Mouse (Mus musculus): ENCODE data around the gene Zfr. TPM values are rescaled to one million over a fixed set of nuclear protein-coding genes. Genes with fewer than 3 reads are reported as not detected.

Gene Zfr
- polyA plus RNA-seq, 1 experiment from 2014 or later: 136 TPM

DNA sequence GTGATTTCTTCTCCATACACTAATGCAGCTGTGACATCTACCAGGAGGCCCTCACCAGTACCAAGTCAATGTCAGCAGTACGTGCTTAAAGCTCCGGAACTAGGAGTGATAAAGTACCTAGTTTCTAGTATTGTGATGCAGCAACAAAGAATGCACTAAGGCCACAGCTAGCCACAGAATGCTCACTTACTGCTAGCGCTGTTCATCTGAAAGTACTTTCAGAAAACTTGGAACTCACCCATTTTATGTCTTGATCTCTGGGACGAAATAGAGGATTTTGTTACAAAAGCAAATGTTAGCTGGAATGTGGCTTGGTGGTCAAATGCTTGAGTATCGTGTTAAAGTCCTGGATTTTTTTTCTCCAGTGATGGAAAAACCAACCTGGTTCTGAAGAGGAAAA lies 30.0 kb upstream of the Zfr start:
- Histone ChIP-seq H3K36me3 (ENCODE audit: control insufficient read depth, insufficient read depth, low read length) (no peaks in the 10 kb centered on the region), H3K9me3 (ENCODE audit: control insufficient read depth, low read length) (no peaks in the 10 kb centered on the region), H3K4me3 (ENCODE audit: low read depth, low read length) (no peak overlapping the region), H3K27ac (ENCODE audit: low read depth, low read length) (no peak overlapping the region), H3K9ac (ENCODE audit: low read length) (no peak overlapping the region), H3K4me2 (ENCODE audit: low read depth, low read length, severe bottlenecking) (no peak overlapping the region), H3K4me1 (replicated peaks; ENCODE audit: control insufficient read depth, insufficient read depth, low read length) (no peaks in the 10 kb centered on the region), H3K27me3 (ENCODE audit: control insufficient read depth, insufficient read depth, low read length) (no peaks in the 10 kb centered on the region)
- ATAC-seq (replicated peaks; ENCODE audit: low FRiP score) (no peak), DNase-seq (ENCODE audit: low spot score) (no peak)
- WGBS: 84% methylated on average over 5 of the region's 5 CpGs

DNA sequence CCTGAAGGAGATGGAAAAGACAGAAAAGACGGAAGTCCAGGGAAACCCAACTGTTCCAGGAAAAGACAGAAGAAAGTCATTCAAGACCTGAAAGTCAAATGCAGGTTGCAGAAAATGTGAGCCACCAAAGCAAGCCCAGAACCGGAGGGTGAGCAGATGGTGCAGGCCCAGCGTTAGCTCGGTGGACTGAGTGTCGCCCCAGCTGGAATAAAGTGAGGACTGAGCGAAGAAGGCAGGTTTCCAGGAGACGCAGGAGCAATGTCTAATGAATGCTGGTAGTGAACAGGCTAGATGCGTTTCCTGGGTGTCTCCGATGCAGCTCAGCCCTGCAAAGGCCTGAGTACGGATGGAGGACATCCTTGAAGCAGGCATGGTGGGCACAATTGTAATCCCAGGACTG lies 29.5 kb upstream of the Zfr start:
- Histone ChIP-seq H3K27me3 (ENCODE audit: control insufficient read depth, insufficient read depth, low read length) (no peaks in the 10 kb centered on the region), H3K9me3 (ENCODE audit: control insufficient read depth, low read length) (no peaks in the 10 kb centered on the region), H3K4me2 (ENCODE audit: low read depth, low read length, severe bottlenecking) (no peak overlapping the region), H3K4me1 (replicated peaks; ENCODE audit: control insufficient read depth, insufficient read depth, low read length) (no peaks in the 10 kb centered on the region), H3K27ac (ENCODE audit: low read depth, low read length) (no peak overlapping the region), H3K36me3 (ENCODE audit: control insufficient read depth, insufficient read depth, low read length) (no peaks in the 10 kb centered on the region), H3K4me3 (ENCODE audit: low read depth, low read length) (no peak overlapping the region), H3K9ac (ENCODE audit: low read length) (no peak overlapping the region)
- ATAC-seq (replicated peaks; ENCODE audit: low FRiP score) (no peak), DNase-seq (ENCODE audit: low spot score) (no peak)
- 89% methylated on average over 10 of the region's 10 CpGs for WGBS

DNA sequence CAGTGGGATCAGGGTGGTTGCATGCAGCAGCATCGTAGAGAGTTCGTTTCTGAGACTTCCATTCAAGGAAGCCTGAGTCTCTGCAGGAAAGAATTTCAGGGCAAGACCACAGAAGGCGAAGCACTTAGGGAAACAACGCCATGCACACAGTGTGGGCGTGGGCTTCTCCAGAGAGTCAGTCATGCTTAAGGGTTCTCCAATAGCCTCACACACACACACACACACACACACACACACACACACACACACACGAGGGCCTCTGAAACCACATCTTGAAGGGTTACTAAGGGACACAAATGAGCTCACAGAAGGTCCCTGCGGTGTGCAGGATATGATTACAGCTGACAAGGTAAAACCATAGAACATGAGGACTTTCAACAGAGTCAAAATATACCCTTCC lies 27.5 kb upstream of the Zfr start:
- ATAC-seq (replicated peaks; ENCODE audit: low FRiP score) (no peak), DNase-seq (ENCODE audit: low spot score) (no peak)
- no peak overlapping the region for H3K4me2 ChIP-seq (ENCODE audit: low read depth, low read length, severe bottlenecking)
- H3K4me3 ChIP-seq (ENCODE audit: low read depth, low read length): no peak overlapping the region
- H3K27me3 ChIP-seq (ENCODE audit: control insufficient read depth, insufficient read depth, low read length): no peaks in the 10 kb centered on the region
- H3K36me3 ChIP-seq (ENCODE audit: control insufficient read depth, insufficient read depth, low read length): no peaks in the 10 kb centered on the region
- H3K4me1 ChIP-seq (replicated peaks; ENCODE audit: control insufficient read depth, insufficient read depth, low read length): no peaks in the 10 kb centered on the region
- WGBS: 77% methylated on average over 7 of the region's 7 CpGs
- H3K9ac ChIP-seq (ENCODE audit: low read length): no peak overlapping the region
- H3K27ac ChIP-seq (ENCODE audit: low read depth, low read length): no peak overlapping the region
- H3K9me3 ChIP-seq (ENCODE audit: control insufficient read depth, low read length): no peaks in the 10 kb centered on the region

DNA sequence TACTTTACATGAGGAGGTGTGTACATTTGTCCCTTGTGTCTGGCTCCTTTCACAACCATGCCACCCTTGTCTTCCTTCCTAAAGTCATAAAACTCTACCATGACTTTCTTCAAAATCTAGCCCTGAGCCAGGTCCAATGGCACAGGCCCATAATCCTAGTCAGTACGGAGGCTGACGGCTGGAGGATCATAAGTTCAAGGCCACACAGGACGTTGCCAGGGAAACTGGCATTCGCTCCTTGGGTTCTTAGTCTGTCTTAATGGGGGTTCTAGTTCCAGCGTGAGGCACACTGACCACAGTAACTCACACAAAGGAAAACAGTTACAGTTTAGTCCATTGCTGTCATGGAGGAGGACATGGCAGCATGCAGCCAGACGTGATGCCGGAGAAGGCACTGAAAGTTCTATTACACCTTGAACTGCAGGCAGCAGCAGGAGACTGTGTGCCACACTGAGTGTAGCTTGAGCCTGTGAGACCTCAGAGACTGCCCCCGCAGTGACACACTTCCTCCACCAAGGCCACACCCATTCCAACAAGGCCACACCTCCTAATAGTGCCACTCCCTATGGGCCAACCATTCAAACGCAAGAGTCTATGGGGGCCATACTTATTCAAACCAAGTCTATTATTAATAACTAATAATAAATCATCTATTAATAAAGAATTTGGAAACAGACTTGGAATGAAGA lies 26.5 kb upstream of the Zfr start:
- WGBS: 88% methylated on average over 9 of the region's 9 CpGs
- no peaks in the 10 kb centered on the region for H3K9me3 ChIP-seq (ENCODE audit: control insufficient read depth, low read length)
- no peak for DNase-seq (ENCODE audit: low spot score)

DNA sequence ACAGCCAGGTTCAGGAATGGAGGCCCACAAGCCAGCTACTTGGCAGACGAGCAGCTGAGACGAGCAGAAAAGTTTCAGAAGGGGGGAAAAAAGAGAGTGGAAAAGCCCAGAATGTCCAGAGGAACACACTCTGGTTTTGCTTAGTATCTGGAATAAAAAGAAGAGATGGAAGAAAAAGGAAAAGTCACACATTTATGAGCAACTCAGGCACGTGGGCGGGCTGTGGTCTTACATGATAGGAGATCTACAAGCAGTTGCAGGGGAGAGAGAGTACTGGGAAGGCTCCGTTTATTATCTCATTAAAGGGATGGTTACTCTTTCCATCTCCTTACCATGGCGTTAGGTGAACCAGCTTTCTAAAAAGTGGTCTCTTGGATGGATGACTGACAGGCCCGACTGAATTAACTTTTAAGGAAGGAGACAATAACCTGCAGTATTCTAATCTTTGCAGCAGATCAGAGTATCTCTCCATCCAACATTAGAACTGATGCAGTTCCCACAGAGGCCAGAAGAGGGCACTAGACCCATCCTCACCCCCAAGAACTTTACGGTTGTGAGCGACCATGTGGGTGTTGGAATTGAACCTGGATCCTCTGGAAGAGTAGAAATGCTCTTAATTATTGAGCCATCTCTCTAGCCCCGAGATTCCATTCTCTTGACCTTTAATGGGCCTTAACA lies 25.7 kb upstream of the Zfr start:
- WGBS: 64% methylated on average over 10 of the region's 10 CpGs
- Histone ChIP-seq H3K4me2 (ENCODE audit: low read depth, low read length, severe bottlenecking) (no peak overlapping the region), H3K36me3 (ENCODE audit: control insufficient read depth, insufficient read depth, low read length) (no peaks in the 10 kb centered on the region), H3K27me3 (ENCODE audit: control insufficient read depth, insufficient read depth, low read length) (no peaks in the 10 kb centered on the region), H3K4me3 (ENCODE audit: low read depth, low read length) (no peak overlapping the region), H3K9ac (ENCODE audit: low read length) (no peak overlapping the region), H3K27ac (ENCODE audit: low read depth, low read length) (no peak overlapping the region), H3K9me3 (ENCODE audit: control insufficient read depth, low read length) (no peaks in the 10 kb centered on the region), H3K4me1 (replicated peaks; ENCODE audit: control insufficient read depth, insufficient read depth, low read length) (no peaks in the 10 kb centered on the region)
- DNase-seq (ENCODE audit: low spot score) (peak; percentile 56), ATAC-seq (replicated peaks; ENCODE audit: low FRiP score) (no peak)

More for the DNA sequence above, 26.5 kb upstream of the Zfr start:
- ATAC-seq (replicated peaks; ENCODE audit: low FRiP score): no peak
- H3K4me1 ChIP-seq (replicated peaks; ENCODE audit: control insufficient read depth, insufficient read depth, low read length): no peaks in the 10 kb centered on the region
- H3K27ac ChIP-seq (ENCODE audit: low read depth, low read length): no peak overlapping the region
- no peak overlapping the region for H3K4me3 ChIP-seq (ENCODE audit: low read depth, low read length)
- H3K27me3 ChIP-seq (ENCODE audit: control insufficient read depth, insufficient read depth, low read length): no peaks in the 10 kb centered on the region
- no peak overlapping the region for H3K4me2 ChIP-seq (ENCODE audit: low read depth, low read length, severe bottlenecking)
- H3K36me3 ChIP-seq (ENCODE audit: control insufficient read depth, insufficient read depth, low read length): no peaks in the 10 kb centered on the region
- H3K9ac ChIP-seq (ENCODE audit: low read length): no peak overlapping the region

DNA sequence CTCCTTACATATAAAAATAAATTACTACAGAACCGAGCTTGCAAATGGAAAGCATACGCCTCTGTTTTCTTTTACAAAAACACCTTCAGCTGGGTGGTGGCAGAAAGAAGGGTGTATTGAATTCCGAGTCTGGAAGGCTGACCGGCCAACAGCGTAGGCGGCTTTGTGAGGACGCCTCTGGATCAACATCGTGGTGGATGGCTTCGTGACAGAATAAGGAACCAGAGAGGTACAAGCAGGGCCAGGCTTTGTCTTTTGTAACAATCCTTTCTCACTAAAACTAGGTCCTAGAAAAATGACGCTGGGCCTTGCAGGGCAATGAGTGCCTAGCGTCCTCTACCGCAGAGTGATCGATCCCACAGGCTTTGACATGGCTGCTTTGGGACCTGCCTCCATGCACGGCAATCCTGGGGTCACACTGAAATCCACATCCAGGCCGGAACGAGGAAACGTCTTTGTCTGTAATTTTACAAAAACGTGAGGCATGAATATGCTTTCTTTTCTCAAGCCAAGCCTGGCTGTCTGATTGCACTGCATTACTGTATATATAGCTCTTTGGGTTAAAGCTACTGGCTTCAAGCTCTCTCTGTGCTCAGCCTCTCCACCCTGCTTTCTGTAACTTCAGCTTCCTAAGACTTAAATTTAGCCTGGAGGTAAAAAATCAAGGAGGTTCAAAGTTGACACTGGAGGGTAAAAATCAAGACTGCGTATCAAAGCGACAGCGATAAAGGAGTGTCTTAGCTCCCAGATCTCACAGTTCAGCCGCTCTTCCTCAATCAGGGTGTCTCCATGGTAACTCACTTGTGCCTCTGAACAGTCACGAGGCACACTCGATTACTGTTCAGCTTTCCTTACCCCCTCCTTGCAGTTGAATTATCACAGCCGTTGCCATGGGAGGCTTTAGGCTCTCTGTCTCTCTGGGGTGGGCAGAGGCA lies 24.3 kb upstream of the Zfr start:
- DNase-seq (ENCODE audit: low spot score): no peak
- H3K4me3 ChIP-seq (ENCODE audit: low read depth, low read length): no peak overlapping the region

DNA sequence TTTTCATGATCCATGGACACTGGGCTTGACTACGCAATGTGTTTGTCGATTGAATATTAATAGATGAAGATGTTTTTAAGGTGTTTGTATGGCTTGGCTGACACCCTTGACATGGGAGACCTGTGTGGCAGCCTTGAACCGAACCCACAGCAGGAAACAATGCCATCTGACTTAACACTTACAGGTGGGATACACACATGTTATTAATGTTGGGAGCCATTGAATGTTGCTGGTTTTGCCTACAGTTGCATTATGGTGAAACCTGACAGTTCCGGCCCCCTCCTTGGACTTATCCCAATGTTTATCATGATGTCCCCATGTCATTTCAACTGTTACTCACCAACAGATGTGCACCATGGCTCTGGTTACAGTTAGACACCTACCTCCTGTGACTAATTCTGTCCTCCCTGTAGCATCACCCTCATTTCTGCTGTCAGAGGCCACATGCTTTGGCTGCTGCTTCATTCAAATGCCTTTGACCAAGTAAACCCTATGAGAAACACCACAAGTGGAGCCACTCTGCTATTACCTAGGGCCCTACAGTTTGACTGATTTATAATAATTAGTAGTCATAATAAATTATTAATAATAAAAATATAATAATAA lies 23.6 kb upstream of the Zfr start:
- no peak overlapping the region for H3K27ac ChIP-seq (ENCODE audit: low read depth, low read length)
- WGBS: 87% methylated on average over 4 of the region's 4 CpGs
- H3K27me3 ChIP-seq (ENCODE audit: control insufficient read depth, insufficient read depth, low read length): no peaks in the 10 kb centered on the region
- ATAC-seq (replicated peaks; ENCODE audit: low FRiP score): no peak
- H3K9ac ChIP-seq (ENCODE audit: low read length): no peak overlapping the region
- no peak overlapping the region for H3K4me2 ChIP-seq (ENCODE audit: low read depth, low read length, severe bottlenecking)
- no peaks in the 10 kb centered on the region; the same call in 1 of the 2 replicates for H3K9me3 ChIP-seq (ENCODE audit: control insufficient read depth, low read length)
- no peak overlapping the region for H3K4me3 ChIP-seq (ENCODE audit: low read depth, low read length)
- no peaks in the 10 kb centered on the region for H3K36me3 ChIP-seq (ENCODE audit: control insufficient read depth, insufficient read depth, low read length)
- DNase-seq (ENCODE audit: low spot score): no peak
- H3K4me1 ChIP-seq (replicated peaks; ENCODE audit: control insufficient read depth, insufficient read depth, low read length): no peaks in the 10 kb centered on the region

More for the DNA sequence above, 24.3 kb upstream of the Zfr start:
- Histone ChIP-seq H3K36me3 (ENCODE audit: control insufficient read depth, insufficient read depth, low read length) (no peaks in the 10 kb centered on the region), H3K4me2 (ENCODE audit: low read depth, low read length, severe bottlenecking) (no peak overlapping the region), H3K4me1 (replicated peaks; ENCODE audit: control insufficient read depth, insufficient read depth, low read length) (no peaks in the 10 kb centered on the region), H3K27me3 (ENCODE audit: control insufficient read depth, insufficient read depth, low read length) (no peaks in the 10 kb centered on the region), H3K9ac (ENCODE audit: low read length) (no peak overlapping the region), H3K9me3 (ENCODE audit: control insufficient read depth, low read length) (no peaks in the 10 kb centered on the region; the same call in 1 of the 2 replicates), H3K27ac (ENCODE audit: low read depth, low read length) (no peak overlapping the region)
- 82% methylated on average over 25 of the region's 25 CpGs for WGBS
- peak; percentile 76 for ATAC-seq (replicated peaks; ENCODE audit: low FRiP score)

DNA sequence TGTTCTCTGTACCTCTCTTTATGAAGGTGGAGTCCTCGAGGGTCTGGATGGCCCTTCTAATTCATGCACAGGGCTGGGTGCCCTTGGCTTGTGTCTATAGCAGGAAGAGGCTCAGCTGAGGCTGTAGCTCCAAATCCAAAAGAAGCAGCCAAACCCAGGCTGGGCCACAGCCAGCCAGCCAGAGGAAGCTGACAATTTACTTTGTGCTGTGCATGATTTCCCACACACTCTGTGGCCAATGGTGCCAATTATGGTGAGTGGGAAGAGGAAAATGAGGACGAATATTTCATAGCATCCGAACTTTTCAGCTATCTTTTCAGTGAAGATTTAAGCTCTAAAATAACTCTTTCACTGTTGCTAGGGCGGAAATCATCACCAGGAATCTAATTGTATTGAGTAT lies 21.2 kb upstream of the Zfr start:
- Histone ChIP-seq H3K36me3 (ENCODE audit: control insufficient read depth, insufficient read depth, low read length) (no peaks in the 10 kb centered on the region), H3K4me2 (ENCODE audit: low read depth, low read length, severe bottlenecking) (no peak overlapping the region), H3K27ac (ENCODE audit: low read depth, low read length) (no peak overlapping the region), H3K4me1 (replicated peaks; ENCODE audit: control insufficient read depth, insufficient read depth, low read length) (no peaks in the 10 kb centered on the region), H3K27me3 (ENCODE audit: control insufficient read depth, insufficient read depth, low read length) (no peaks in the 10 kb centered on the region), H3K4me3 (ENCODE audit: low read depth, low read length) (no peak overlapping the region), H3K9me3 (ENCODE audit: control insufficient read depth, low read length) (no peaks in the 10 kb centered on the region; the same call in 1 of the 2 replicates), H3K9ac (ENCODE audit: low read length) (no peak overlapping the region)
- ATAC-seq (replicated peaks; ENCODE audit: low FRiP score): no peak
- WGBS: 87% methylated on average over 4 of the region's 4 CpGs
- no peak for DNase-seq (ENCODE audit: low spot score)

All from forebrain, embryonic 11.5 days (tissue).